Mouse (Mus musculus): ENCODE results near the gene Kcnmb4. TPM values are rescaled to one million over a fixed set of nuclear protein-coding genes. Genes with fewer than 3 reads are reported as not detected.

Kcnmb4 gene
- total RNA-seq, 2 experiments from 2014 or later: not detected

- intact Hi-C loops (cut with DNase I): no loop called here
- no peak for DNase-seq
Observed at GRCm38 (mm10) chr10:116407684-116408359, 65.9 kb downstream of the Kcnmb4 start.

GRCm38 (mm10) chr10:116405011-116405410, 68.7 kb downstream of the Kcnmb4 start:
- intact Hi-C loops (cut with DNase I): no loop called here
- DNase-seq: no peak

DNA sequence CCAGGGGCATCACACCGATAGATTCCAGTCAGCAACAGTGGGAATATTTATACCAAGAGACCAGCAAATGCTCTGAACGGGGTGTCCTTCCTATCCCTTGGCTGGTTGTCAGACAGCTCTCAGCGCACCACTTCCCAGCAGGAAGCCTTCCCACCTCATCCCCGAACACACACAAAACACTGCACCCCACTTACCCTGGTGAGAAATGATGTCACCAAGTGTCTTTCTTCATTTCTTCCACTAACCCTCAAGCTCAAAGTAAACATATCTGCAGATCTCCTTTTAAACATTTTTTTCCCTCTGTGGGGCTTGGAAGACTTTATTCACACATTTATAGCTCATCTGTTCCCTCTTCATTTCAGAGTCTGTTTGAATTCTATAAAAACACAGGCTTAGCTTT, 70.0 kb downstream of the Kcnmb4 start:
- no peak for DNase-seq
- intact Hi-C loops (cut with DNase I): no loop called here

- no peak for DNase-seq
- intact Hi-C loops (cut with DNase I): no loop called here
Observed at GRCm38 (mm10) chr10:116402742-116403425, 70.8 kb downstream of the Kcnmb4 start.

DNA sequence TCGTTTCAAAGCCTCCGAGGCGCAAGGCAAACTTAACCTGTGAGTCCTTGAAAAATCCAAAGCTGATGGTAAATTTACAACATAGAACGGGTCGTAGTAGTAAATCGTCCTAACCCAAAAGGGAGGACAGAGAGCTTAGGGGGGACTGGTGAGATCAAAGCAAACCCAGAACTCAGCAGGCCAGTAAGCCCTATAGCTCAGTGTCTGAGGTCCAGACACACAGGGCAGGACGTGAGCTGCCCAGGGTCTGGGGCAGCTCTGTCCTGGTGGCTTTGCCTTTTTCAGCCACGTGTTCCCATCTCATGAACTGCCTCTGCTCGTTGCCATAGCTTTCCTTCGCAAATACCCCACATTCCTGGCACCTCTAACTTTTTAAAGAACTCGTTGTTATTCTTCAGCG, 75.7 kb downstream of the Kcnmb4 start:
- no peak for DNase-seq
- intact Hi-C loops (cut with DNase I): no loop called here

GRCm38 (mm10) chr10:116397573-116397972, 76.1 kb downstream of the Kcnmb4 start:
- intact Hi-C loops (cut with DNase I): no loop called here
- DNase-seq: no peak

GRCm38 (mm10) chr10:116396966-116397365, 76.7 kb downstream of the Kcnmb4 start:
- no peak for DNase-seq
- intact Hi-C loops (cut with DNase I): no loop called here

- no peak for DNase-seq
- intact Hi-C loops (cut with DNase I): no loop called here
Observed at GRCm38 (mm10) chr10:116396279-116396678, 77.4 kb downstream of the Kcnmb4 start.

DNA sequence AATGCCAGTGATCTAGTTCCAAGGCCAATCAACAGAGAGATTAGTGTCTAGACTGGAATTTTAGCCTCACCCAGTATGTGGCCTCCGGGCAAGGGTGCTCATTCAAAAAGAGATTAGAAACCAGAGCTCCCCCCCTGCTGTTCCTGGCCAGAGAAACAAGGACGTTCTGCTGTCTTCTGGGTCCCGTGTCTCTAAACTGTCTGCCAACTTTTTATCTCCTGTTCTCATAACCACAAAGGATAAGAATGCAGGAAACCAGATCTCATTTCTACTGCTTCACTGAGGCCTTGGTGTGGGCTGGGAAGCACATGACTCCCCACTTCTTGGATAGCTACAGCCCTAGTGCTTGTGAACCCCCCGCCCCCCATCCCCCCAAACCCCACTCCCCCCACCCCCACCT, 79.1 kb downstream of the Kcnmb4 start:
- DNase-seq: no peak
- intact Hi-C loops (cut with DNase I): no loop called here

- DNase-seq: no peak
- intact Hi-C loops (cut with DNase I): no loop called here
Observed at GRCm38 (mm10) chr10:116393790-116394475, 79.7 kb downstream of the Kcnmb4 start.

DNA sequence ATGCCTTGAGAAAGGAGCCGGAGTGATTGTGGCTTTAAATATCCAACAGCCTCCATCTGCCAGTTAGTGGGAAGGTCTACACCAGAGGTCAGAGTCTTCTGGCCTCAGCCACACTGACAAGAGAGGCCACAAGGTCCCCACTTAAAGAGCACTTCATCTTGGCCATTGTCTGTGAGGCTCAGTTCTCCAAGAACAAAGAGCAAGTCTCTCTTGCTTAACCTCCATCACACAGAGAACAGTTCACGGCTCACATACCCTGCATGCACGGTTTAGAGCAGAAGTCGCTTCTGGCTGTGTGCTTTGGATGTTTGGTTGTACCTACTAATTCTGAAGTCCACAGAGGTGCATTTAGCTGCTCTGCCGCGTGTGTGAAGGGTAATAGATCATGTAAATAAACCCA, 84.8 kb downstream of the Kcnmb4 start:
- intact Hi-C loops (cut with DNase I): no loop called here
- DNase-seq: no peak

DNA sequence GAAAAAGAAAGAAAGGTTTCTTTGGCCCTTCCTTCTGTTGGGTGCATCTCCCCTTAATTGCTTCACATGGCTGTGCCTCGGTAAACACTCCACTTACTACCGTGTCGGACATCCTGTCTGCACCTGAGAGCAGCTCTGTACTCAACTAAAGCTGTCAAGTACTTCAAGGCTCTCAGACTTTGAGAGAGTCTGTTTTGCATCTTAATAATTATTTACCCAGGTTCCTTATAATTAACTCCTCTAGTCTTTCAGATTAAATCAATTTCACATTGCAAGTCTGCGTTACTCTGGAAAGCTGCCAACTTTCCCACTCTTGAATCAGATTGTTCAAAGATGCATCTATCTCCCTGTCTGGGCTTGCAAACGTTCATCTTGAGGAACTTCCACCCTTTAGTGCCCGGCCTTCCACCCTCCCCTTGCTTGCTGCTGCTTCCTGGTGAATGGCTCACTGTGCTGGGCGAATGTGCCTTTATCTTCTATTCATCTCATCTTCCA, 87.2 kb downstream of the Kcnmb4 start:
- no peak for DNase-seq
- intact Hi-C loops (cut with DNase I): no loop called here

GRCm38 (mm10) chr10:116384401-116384800, 89.3 kb downstream of the Kcnmb4 start:
- intact Hi-C loops (cut with DNase I): no loop called here
- DNase-seq: no peak

GRCm38 (mm10) chr10:116382826-116383685, 90.6 kb downstream of the Kcnmb4 start:
- intact Hi-C loops (cut with DNase I): no loop called here
- DNase-seq: no peak

- intact Hi-C loops (cut with DNase I): no loop called here
- DNase-seq: no peak
Observed at GRCm38 (mm10) chr10:116376853-116377252, 96.8 kb downstream of the Kcnmb4 start.

GRCm38 (mm10) chr10:116374111-116374510, 99.6 kb downstream of the Kcnmb4 start:
- intact Hi-C loops (cut with DNase I): no loop called here
- no peak for DNase-seq

DNA sequence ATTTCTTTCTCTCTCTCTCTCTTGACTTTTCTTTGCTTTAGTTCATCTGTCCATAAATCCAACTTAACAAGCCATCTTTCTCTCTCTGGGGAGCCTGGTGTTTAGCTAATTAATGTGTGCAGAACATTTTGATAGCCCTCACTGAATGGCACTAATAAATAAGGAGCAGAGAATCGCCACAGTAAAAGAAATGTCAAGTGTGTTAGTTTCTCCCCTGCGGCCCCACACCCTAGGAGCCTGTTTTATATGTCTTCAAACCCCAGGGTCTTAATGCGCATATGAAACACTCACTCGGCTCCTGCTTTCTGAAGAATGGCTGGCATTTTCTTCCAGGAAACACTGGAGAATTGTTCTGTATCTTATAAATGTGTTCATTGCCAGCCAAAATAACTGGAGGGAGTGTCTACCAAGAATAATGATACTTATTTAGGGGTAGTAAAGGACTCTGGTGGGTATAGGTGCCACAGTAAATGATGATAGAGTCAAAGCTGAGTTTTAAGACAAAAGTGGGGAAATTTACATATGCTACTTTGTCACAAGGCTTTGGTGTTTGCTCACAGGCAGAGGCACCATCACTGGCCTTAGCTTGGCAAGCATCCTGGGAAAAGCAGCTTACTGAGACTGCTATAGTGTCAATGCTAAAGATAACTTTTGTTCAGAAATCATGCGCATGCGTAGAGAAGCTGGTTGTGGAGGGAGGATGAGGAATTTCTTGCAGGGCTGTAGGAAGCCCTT, 102.5 kb downstream of the Kcnmb4 start:
- intact Hi-C loops (cut with DNase I): no loop called here
- DNase-seq: no peak
